8 mouse cellular contexts compared by ENCODE assay signal in the genomic region with DNA sequence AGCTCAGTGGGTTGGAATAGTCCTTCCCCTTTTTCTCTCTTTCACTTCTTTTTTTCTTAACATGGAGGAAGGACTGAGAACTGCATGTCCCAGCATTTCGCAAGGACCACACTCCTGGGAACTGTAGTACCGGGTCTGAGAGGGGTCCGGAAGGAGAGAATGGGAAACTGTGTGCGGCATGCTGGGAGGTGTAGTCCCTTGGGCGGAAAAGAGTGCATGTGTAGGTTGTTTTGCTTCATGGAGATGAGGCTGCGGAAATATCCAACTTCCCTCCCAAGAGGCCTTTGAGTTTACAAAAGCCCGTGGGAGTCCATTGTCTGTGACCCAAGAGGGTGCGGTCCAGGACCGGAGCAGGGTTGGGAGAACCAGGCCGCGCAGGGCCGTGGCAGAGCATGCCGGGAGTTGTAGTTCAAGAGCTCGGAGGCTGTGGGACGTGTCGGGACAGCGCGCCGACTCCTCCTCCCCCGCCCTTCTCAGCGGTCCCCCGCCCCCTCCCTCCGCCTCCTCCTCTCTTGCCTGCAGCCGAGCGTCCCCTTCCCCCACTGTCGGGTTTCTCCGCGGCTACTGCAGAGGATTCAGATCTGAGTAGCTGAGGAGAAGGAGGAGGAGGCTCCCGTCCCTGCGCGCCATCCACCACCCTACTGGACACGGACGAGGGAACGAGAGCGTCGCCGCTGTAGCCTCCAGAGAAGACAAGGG. TPM values are rescaled to one million over a fixed set of nuclear protein-coding genes. Genes with fewer than 3 reads are reported as not detected.
DNase-seq lines count a peak whose midpoint lies in the region; ATAC-seq lines count a peak whose summit lies in the region.

A gene (plus strand): TSS at position 493 of the 699 bp plus-strand sequence.

- peak; percentile 91 for ATAC-seq in inflammation-experienced regulatory T-cells, adult 6 months
- peak; percentile 97 for ATAC-seq in megakaryocyte-erythroid progenitor cell, adult 5-6 weeks (replicated peaks; ENCODE audit: low FRiP score, low TSS enrichment, poor library complexity, severe bottlenecking)

- DNase-seq in adrenal gland, adult (ENCODE audit: inconsistent age in 2 of 2, low spot score in 1 of 2): peak; percentile 95 to 98
- DNase-seq in embryo, embryonic 10.5 days (ENCODE audit: low spot score): peak; percentile 97
- DNase-seq in gastrocnemius, postnatal 14 days: peak; percentile 96
- DNase-seq in left cerebral cortex, postnatal 10 days (ENCODE audit: extremely low spot score in 1 of 2, low spot score in 2 of 2): peak; percentile 96 to 98
- peak; percentile 95 for DNase-seq in right cerebral cortex, postnatal 25 days
- peak; percentile 92 to 93 for DNase-seq in urinary bladder, postnatal 4 days (ENCODE audit: low spot score in 2 of 2)

- intact Hi-C loops in gastrocnemius, postnatal 14 days (cut with DNase I; ENCODE audit: low total_unique reads): no loop called here
- intact Hi-C loops in left cerebral cortex, postnatal 10 days (cut with DNase I): loop anchor here (5.0 kb wide), 1 partner anchor 111 kb away; no protein-coding TSS in a partner anchor

RNA-seq across cellular contexts. Expression of the gene that starts here (rescaled TPM):
- 10 to 100 TPM; 40.1 to 44.0 TPM for total RNA-seq in gastrocnemius, postnatal 14 days (2021)
- 10 to 100 TPM; 13.4 to 35.3 (median 26.6) TPM for polyA plus RNA-seq in inflammation-experienced regulatory T-cells, adult 6 months (2017; shearing (Covaris generic))
- 100 to 1,000 TPM; 267 to 276 TPM for total RNA-seq in left cerebral cortex, postnatal 10 days (2021)
- 26.9 and 35.9 TPM in 2 replicates for total RNA-seq in megakaryocyte-erythroid progenitor cell, adult 5-6 weeks (2014; fragmentation: Nextera tagmentation)
- total RNA-seq in megakaryocyte-erythroid progenitor cell, adult 5-6 weeks (2017): 7.3 and 7.7 TPM in 2 replicates

Comparison
In these comparisons a context has a peak if more than half of its experiments do, and no peak if none do; other contexts are left out.
1. Peak in every context shown above with its lines: DNase-seq and ATAC-seq.
2. RNA of the gene that starts here (total RNA-seq): 267 to 276 TPM in left cerebral cortex, postnatal 10 days; 40.1 to 44.0 TPM in gastrocnemius, postnatal 14 days and 7.3 to 35.9 TPM in megakaryocyte-erythroid progenitor cell, adult 5-6 weeks; every median in the first group is over 4 times any median in the second.